Mouse (Mus musculus) midbrain, embryonic 11.5 days (tissue): ENCODE data around the gene Mrpl24. TPM values are rescaled to one million over a fixed set of nuclear protein-coding genes. Genes with fewer than 3 reads are reported as not detected.

ENCODE experiments used
- ATAC-seq: fragments of 200-750 bp; cut with Nextera tagmentation; 2 replicates; pipeline ENCODE4 v1.8.0; 2017; ENCODE audit warnings: moderate TSS enrichment, moderate library complexity; ENCODE audit not compliant: low FRiP score
- DNase-seq: peaks from one replicate; pipeline ENCODE4 v3.0.0; 2015; ENCODE audit warnings: low spot score; ENCODE audit errors: missing footprints
- H3K27ac ChIP-seq: fragments of 300-500 bp; sonication (generic); 2 replicates; pipeline ENCODE4 v1.5.1; 2014; ENCODE audit warnings: low read depth, low read length
- H3K27me3 ChIP-seq: fragments of 300-500 bp; sonication (generic); 2 replicates; pipeline ENCODE4 v1.6.1; 2014; ENCODE audit warnings: mild to moderate bottlenecking, low read length, moderate library complexity, mixed read lengths; ENCODE audit not compliant: control insufficient read depth, insufficient read depth
- H3K36me3 ChIP-seq: fragments of 300-500 bp; sonication (generic); 2 replicates; pipeline ENCODE4 v1.6.1; 2014; ENCODE audit warnings: mild to moderate bottlenecking, low read length, moderate library complexity, mixed read lengths; ENCODE audit not compliant: control insufficient read depth, insufficient read depth
- H3K4me1 ChIP-seq: fragments of 300-500 bp; sonication (generic); 2 replicates; pipeline ENCODE4 v1.6.1; 2014; ENCODE audit warnings: low read length; ENCODE audit not compliant: control insufficient read depth, insufficient read depth
- H3K4me2 ChIP-seq: fragments of 300-500 bp; sonication (generic); 2 replicates; pipeline ENCODE4 v1.6.1; 2014; ENCODE audit warnings: mild to moderate bottlenecking, moderate library complexity
- H3K4me3 ChIP-seq: fragments of 300-500 bp; sonication (generic); 2 replicates; pipeline ENCODE4 v1.5.1; 2014; ENCODE audit warnings: low read depth, low read length
- H3K9ac ChIP-seq: fragments of 300-500 bp; sonication (generic); 2 replicates; pipeline ENCODE4 v1.6.1; 2014; ENCODE audit warnings: low read length
- H3K9me3 ChIP-seq: fragments of 300-500 bp; sonication (generic); 2 replicates; pipeline ENCODE4 v1.6.1; 2016; ENCODE audit warnings: low read length; ENCODE audit not compliant: control insufficient read depth
- WGBS: fragments of 180-500 bp; shearing (Covaris S2); extraction: QIAGEN DNeasy Blood & Tissue Kit; methylation state at CpG from one replicate; pipeline ENCODE4 v1.1.7; 2014; 5-methylcytosine and 5-hydroxymethylcytosine counted together
- polyA plus RNA-seq: library from polyadenylated mRNA; unstranded; fragments of >200 nt; fragmentation: Nextera tagmentation; extraction: Ambion mirVana; gene quantifications from 2 replicates; pipeline ENCODE4 v1.2.1, GENCODE M21; 2014

Mrpl24 gene
- polyA plus RNA-seq, 1 experiment from 2014 or later, result 73.9 TPM

DNA sequence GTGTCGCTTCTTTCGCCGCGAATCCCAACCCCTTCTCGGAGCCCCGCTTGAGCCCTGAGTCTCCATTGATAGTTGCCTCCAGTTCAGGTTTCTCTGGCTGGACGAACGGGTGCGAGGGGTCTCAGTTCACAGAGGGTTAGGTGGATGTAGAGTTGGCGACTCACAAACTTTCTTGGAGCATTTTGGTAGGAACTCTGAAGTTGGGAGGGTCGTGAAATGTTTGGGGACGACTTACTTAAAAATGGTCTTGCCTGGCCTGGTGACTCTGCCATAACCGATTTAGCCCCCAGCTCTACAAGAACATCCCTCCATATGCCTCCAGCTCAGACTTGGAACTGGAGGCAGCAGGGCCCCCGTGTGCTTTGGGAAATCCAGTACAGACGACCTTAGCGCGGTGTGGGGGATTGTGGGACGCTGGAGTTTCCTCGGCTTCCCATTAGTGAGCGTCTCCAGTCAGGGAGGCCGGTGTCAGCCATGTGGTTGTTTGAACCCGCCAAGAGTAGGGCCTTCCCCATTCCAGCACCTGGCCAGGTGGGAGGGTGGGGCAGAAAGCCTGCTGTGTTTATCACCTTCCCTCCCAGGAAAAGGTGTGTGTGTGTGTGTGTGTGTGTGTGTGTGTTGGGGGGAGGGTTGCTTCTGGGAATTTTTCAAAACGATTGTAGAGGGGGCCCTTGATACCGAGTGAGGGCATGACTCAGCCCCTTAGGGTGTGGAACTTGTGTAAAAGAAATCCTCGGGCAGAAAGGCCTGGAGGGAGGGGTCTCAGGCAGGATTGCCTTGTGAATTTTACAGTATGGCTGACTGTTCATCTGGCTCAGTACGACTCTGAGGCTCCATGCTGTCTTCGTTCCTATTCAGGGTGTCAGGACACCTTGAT lies 12.1 kb upstream of the Mrpl24 start:
- Histone ChIP-seq H3K4me2 (peak overlapping the region; percentile 83), H3K27ac (peak overlapping the region; percentile 83), H3K27me3 (no peaks in the 10 kb centered on the region), H3K4me3 (peak overlapping the region; percentile 100), H3K36me3 (no peaks in the 10 kb centered on the region), H3K4me1 (peaks cover 33% of the 10 kb centered on the region), H3K9me3 (no peaks in the 10 kb centered on the region), H3K9ac (peak overlapping the region; percentile 98)
- ATAC-seq (no peak), DNase-seq (peak; percentile 93)
- under 1% methylated on average over 27 of the region's 27 CpGs for WGBS

DNA sequence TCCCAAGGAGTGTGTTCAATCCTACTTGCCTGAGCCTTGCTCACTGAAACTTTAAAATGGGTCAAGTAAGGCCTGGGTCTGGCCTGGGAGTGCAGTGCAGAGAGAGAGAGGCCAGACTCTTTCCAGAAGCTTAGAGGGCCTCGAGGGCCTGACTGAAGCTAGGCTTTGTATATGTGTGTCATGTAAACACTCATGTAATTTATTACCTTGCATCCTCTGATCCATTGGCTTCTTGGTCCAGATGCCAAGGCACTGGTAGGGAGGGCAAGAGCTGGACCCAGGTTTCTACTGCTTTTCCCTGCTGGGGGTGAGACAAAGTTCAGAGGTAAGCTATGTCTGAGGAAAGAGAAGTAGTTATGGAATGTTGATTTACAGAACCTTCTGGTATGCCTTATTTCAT lies 11.4 kb upstream of the Mrpl24 start:
- Histone ChIP-seq H3K4me2 (peak overlapping the region; percentile 83), H3K9me3 (no peaks in the 10 kb centered on the region), H3K4me3 (peak overlapping the region; percentile 100), H3K27me3 (no peaks in the 10 kb centered on the region), H3K4me1 (peaks cover 33% of the 10 kb centered on the region), H3K9ac (peak overlapping the region; percentile 98), H3K36me3 (peaks cover 1% of the 10 kb centered on the region; the same call in 1 of the 2 replicates), H3K27ac (no peak overlapping the region)
- 25% methylated on average over 1 of the region's 1 CpGs for WGBS
- ATAC-seq (no peak), DNase-seq (no peak)

DNA sequence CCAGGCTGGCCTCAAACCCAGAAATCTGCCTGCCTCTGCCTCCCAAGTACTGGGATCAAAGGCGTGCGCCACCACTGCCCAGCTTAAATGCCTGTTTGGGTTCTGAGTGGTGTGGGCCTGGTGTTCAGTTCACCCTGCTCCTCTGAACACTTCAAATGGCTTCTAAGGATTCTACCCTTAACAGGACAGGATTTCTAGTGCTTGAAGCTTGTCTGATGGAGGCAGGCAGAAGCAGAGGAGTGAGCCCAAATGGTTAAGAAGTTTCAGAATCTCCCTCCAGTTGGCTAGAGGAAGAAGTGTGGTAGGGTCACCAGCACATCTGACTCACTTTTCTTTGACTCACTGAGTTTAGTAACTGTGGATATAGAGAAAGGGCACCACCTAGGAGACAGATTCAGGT lies 9.9 kb upstream of the Mrpl24 start:
- no peaks in the 10 kb centered on the region for H3K27me3 ChIP-seq
- peak overlapping the region; percentile 59; the same call in 1 of the 2 replicates for H3K4me2 ChIP-seq
- DNase-seq (peak; percentile 83), ATAC-seq (no peak)
- WGBS, result 98% methylated on average over 2 of the region's 2 CpGs
- H3K9me3 ChIP-seq, result no peaks in the 10 kb centered on the region
- H3K4me1 ChIP-seq, result peaks cover 33% of the 10 kb centered on the region
- H3K9ac ChIP-seq, result no peak overlapping the region; the same call in 1 of the 2 replicates
- no peak overlapping the region for H3K4me3 ChIP-seq
- peaks cover 10% of the 10 kb centered on the region for H3K36me3 ChIP-seq
- 0 out of 2 replicates have a peak overlapping the region, but pooled peaks have one; percentile 76 for H3K27ac ChIP-seq

DNA sequence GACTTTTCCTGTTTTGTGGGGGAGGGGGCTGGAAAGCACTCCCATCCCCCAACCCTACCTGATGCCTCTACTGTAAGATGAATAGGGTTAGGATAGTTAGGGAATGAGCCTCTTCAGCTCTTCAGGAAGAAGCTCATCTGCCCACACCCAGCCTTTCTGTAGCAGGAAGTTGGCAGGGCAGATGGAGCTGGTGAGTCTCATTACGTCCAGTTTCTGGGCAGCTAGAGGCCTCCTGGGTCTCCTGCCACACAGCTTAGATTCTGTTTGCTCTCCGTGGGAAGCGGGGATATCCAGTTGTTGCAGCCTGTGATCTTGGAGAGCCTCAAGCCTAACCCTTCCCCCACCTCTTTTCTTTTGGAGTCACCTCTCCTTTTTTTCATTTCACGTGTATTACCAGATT lies 9.4 kb upstream of the Mrpl24 start:
- 6% methylated on average over 4 of the region's 4 CpGs for WGBS
- peaks cover 33% of the 10 kb centered on the region for H3K4me1 ChIP-seq
- DNase-seq, result peak; percentile 85

DNA sequence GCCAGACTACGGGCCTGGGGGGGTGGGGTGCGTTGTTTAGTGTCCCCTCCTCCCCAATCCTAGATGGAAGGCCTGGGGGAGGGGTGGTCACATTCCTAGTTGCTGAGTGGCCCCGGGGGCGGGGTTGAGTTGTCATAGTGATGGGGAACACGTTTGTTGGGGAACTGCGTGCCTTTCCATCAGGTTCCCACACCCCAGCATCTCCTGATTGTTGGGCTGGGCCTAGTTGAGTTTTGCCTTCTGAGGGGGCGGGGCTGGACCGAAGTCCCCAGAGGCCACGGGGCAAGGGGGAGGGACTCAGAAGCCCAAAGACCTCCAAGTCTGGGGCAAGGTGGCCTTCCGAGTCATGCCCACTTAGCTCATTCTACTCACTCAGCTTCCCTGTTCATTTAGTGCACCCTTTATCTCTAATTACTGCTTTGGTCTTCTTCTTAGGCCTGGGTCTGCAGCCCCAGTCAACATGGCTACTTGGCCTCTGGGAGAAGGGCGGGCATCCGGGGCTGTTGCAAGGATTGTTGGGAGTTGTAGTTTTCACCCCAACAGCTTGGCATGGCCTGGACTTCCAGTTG lies 8.6 kb upstream of the Mrpl24 start:
- Histone ChIP-seq H3K27me3 (no peaks in the 10 kb centered on the region), H3K4me1 (peaks cover 33% of the 10 kb centered on the region), H3K9me3 (no peaks in the 10 kb centered on the region), H3K9ac (peak overlapping the region; percentile 53), H3K4me3 (peak overlapping the region; percentile 37), H3K27ac (peak overlapping the region; percentile 76), H3K36me3 (peaks cover 11% of the 10 kb centered on the region), H3K4me2 (peak overlapping the region; percentile 59)
- WGBS, result 4% methylated on average over 12 of the region's 12 CpGs
- DNase-seq, result peak; percentile 97
- peak; percentile 41 for ATAC-seq

More for the DNA sequence above, 9.4 kb upstream of the Mrpl24 start:
- H3K9me3 ChIP-seq, result no peaks in the 10 kb centered on the region
- H3K4me3 ChIP-seq, result peak overlapping the region; percentile 37; the same call in 1 of the 2 replicates
- ATAC-seq, result no peak
- H3K36me3 ChIP-seq, result peaks cover 11% of the 10 kb centered on the region
- H3K27ac ChIP-seq, result peak overlapping the region; percentile 76
- no peaks in the 10 kb centered on the region for H3K27me3 ChIP-seq
- peak overlapping the region; percentile 44 for H3K9ac ChIP-seq
- peak overlapping the region; percentile 59 for H3K4me2 ChIP-seq

DNA sequence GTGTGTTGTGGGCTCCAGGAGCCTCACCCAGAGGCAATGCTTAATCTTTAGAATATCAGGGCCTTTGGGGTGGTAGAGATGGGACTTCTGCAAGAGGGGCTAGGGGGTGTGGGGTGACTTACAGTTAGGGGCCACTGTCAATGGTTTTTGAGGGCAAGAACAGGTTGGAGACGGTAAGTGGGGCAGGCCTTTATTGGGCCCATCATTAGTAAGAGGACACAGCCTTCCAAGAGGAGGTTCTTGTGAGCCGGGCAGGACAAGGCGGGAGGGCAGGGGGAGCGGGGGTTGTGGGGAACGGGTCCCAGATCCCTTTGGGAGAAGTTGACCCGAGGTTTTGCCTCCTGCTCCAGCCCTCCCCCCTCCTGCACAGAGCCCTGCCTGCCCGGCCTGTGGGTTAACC lies 5.8 kb upstream of the Mrpl24 start:
- no peaks in the 10 kb centered on the region for H3K9me3 ChIP-seq
- no peak overlapping the region for H3K4me3 ChIP-seq
- H3K27ac ChIP-seq, result no peak overlapping the region
- H3K4me1 ChIP-seq, result peaks cover 21% of the 10 kb centered on the region
- WGBS, result 90% methylated on average over 7 of the region's 7 CpGs
- DNase-seq, result peak; percentile 8
- H3K4me2 ChIP-seq, result no peak overlapping the region
- H3K36me3 ChIP-seq, result peaks cover 11% of the 10 kb centered on the region
- no peak overlapping the region for H3K9ac ChIP-seq
- no peaks in the 10 kb centered on the region for H3K27me3 ChIP-seq
- no peak for ATAC-seq

DNA sequence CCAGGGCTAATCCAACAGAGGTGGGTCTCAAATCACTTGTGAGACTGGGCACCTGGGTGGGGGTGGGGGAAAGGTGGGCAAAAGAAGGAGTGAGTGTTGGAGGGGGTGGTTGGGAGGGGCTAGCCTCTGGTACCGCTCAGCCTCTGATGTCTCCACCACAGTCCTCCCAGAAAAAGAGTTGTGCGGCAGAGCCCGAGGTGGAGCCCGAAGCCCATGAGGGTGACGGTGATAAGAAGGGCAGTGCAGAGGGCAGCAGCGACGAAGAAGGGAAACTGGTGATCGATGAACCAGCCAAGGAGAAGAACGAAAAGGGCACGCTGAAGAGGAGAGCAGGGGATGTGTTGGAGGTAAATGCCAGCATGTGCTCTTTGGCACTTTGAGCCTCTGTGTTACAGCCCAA lies 5.4 kb upstream of the Mrpl24 start:
- no peak overlapping the region for H3K4me3 ChIP-seq
- H3K4me2 ChIP-seq, result no peak overlapping the region
- DNase-seq (peak; percentile 62), ATAC-seq (no peak)
- H3K36me3 ChIP-seq, result peaks cover 11% of the 10 kb centered on the region
- peaks cover 17% of the 10 kb centered on the region for H3K4me1 ChIP-seq
- no peaks in the 10 kb centered on the region for H3K27me3 ChIP-seq
- no peaks in the 10 kb centered on the region for H3K9me3 ChIP-seq
- WGBS, result 94% methylated on average over 10 of the region's 10 CpGs
- no peak overlapping the region for H3K9ac ChIP-seq
- no peak overlapping the region for H3K27ac ChIP-seq

DNA sequence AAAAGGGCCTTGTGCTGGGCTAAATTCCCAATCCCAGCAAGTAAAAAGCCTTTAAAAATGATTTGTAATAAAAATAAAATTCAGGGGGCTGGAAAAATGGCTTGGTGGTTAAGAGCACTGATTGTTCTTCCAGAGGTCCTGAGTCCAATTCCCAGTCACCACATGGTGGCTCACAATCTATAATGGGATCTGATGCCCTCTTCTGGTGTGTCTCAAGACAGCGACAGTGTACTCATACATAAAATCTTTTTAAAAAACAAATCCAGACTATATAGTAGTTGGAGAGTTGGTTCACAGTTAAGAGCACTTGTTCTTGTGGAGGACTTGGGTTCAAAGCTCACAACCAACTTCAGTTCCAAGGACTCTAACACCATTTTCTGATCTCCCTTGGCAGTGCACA lies 2.3 kb upstream of the Mrpl24 start:
- H3K36me3 ChIP-seq, result peaks cover 11% of the 10 kb centered on the region
- no peaks in the 10 kb centered on the region for H3K27me3 ChIP-seq
- ATAC-seq (no peak), DNase-seq (peak; percentile 61)
- WGBS, result 93% methylated on average over 1 of the region's 1 CpGs
- no peak overlapping the region for H3K27ac ChIP-seq
- no peaks in the 10 kb centered on the region for H3K9me3 ChIP-seq
- H3K9ac ChIP-seq, result no peak overlapping the region
- H3K4me3 ChIP-seq, result no peak overlapping the region
- peaks cover 5% of the 10 kb centered on the region for H3K4me1 ChIP-seq
- no peak overlapping the region for H3K4me2 ChIP-seq

DNA sequence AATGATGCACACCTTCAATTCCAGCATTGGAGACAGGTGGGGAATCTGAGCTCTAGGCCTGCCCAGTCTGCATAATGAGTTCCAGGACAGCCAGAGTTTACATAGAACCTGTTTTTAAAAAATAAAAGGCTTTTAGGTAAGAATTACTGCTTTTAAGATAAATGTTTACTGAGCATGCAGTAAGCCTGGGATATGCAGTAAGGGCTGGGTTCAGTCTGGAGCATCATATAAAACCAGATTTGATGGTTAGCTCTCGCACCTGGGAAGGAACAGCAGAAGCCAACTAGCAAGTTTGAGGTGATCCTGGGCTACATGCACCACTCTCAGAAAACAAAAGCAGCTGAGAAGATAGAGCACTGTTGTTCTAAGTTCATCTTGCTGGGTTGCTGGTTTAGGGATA lies 755 bp upstream of the Mrpl24 start:
- Histone ChIP-seq H3K36me3 (peaks cover 7% of the 10 kb centered on the region), H3K27me3 (no peaks in the 10 kb centered on the region), H3K4me1 (peaks cover 5% of the 10 kb centered on the region), H3K4me2 (no peak overlapping the region), H3K4me3 (no peak overlapping the region), H3K9me3 (no peaks in the 10 kb centered on the region), H3K9ac (no peak overlapping the region), H3K27ac (no peak overlapping the region)
- 97% methylated on average over 1 of the region's 1 CpGs for WGBS
- DNase-seq (peak; percentile 80), ATAC-seq (0 out of 2 replicates have a peak, but pooled peaks have one; percentile 7)
